Mouse (Mus musculus): ENCODE measurements around the gene Cldn13. TPM values are rescaled to one million over a fixed set of nuclear protein-coding genes. Genes with fewer than 3 reads are reported as not detected.

Cldn13 gene
- total RNA-seq, 2 experiments from 2014 or later: not detected

DNA sequence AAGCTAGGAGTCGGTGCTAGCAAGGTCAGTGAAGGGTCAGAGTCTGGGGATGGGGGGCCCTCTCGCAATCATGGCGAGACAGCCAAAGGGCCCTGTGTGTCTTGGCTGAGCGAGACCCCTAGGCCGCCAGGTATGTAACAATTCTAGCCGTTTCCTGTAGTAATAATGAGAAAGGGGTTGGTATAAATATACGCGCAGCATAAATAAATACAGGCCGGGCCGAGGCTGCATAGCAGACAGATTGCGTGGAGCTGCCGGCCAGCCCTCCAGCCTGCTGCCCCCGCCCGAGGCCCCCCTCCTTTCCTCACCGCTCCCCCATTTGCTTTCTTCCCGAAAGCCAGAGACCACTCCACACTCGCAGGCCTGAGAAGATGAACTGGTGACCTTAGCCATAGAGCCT lies 17.7 kb downstream of the Cldn13 start:
- no peak for ATAC-seq (replicated peaks; ENCODE audit: poor library complexity, severe bottlenecking)

DNA sequence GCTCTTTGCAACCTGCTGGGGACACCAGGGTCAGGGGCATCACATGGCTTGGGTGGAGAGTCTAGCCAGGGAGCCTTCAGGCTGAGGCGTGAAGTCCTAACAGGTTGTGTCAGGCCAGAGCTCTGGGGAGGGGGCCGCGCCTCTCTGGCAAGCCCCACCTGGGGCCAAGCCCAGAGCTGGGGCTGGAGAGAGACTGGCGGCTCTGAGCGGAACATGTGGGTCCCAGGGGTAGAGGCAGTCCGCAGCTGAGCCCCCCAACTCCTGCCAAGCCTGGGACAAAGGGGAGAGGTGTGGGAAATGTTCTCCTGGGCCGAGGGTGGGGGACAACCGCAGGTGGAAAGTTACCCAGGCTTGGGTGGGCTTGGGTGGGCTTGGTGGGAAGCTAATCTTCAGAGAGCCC lies 18.4 kb downstream of the Cldn13 start:
- no peak for ATAC-seq (replicated peaks; ENCODE audit: poor library complexity, severe bottlenecking)

DNA sequence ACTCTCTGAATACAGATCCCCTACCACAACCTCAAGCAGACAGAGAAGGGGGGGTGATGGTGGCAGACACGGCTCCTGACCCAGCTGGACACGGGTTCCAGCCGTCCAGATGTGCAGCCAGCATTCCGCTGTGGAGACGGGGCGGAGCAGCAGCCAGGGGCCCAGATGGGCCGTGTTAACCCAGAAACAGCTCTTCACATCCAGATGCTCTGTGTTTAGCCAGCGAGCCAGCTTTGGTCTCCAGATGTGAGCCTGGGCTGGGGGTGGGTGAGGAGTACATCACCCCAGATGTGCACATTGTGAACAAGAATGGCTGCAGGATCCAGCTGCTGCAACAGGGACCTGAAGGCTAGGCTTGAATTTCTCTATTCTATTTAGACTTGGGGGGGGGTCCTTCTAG lies 20.0 kb downstream of the Cldn13 start:
- ATAC-seq (replicated peaks; ENCODE audit: poor library complexity, severe bottlenecking): no peak

DNA sequence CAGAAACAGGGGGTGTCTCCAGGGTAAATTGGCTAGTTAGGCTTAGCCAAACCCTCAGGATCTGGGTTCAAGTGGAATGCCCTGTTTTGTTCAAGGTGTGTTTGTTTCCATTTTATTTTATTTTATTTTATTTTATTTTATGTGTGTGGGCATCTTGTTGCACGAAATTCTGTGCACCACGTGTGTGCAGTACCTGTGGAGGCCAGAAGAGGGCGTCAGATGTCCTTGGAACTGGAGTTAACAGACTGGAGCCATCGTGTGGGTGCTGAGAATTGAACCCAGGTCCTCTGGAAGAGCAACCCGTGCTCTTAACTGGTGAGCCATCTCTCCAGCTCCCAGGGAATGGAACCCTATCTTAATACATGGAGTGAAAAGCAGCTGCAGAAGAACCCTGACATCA lies 22.6 kb downstream of the Cldn13 start:
- no peak for ATAC-seq (replicated peaks; ENCODE audit: poor library complexity, severe bottlenecking)

DNA sequence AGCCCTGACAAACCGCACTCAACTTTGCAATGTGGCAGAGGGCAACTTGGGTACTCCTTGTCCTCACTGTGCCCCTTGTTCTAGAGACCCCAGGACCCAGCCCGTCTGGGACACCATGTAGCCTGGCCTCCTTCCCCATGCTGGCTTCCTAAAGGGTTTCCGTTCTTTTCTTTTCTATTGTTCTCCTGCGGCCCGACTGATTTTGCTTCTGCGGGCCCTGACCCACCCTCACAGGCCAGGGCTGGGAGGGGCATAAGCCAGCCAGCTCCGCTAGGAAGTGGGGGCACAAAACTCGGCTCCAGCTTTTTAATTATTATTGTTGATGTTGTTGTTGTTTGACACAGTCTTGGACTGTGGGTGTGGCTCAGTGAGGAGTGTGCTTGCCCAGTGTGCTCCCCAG lies 23.8 kb downstream of the Cldn13 start:
- no peak for ATAC-seq (replicated peaks; ENCODE audit: poor library complexity, severe bottlenecking)

DNA sequence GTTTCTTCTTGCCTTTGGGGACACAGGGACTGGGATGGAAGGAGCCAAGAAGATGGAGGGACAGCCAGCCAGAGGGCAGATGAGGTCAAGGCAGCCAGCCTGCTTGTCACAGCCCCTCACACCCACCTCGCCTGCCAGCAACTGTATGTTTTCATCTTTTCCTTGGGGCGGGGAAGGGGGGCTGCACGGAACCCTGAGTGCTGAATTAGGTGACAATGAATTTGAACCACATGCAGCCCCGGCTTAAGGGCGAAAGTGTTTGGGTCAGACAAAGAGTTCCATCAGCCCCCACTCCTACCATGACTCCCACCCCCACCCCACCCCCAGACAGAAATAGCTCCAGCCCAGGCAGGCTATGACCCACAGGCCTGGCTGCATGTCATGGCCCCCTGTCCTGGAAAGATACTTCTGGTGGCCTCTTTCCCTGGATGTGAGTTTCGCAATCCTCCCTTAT lies 24.7 kb downstream of the Cldn13 start:
- ATAC-seq (replicated peaks; ENCODE audit: poor library complexity, severe bottlenecking): no peak

DNA sequence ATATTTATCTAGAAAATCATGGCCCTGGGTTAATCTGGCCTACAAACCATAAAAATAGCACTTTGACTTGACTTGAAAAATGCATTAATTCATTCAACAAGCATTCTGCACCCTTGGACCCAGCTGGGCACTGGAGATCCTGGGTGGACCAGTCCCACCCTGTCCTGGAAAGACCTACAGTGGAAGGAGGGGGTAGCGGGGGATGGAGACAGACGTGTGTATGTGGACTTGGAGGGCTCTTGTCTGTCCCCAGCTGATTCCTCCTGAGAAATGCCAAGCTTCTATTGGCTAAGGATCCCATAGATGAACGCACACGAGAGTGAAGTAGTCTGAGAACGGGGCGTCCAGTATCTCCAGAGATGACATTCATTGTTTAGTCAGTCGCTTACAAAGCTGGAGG lies 26.8 kb downstream of the Cldn13 start:
- no peak for ATAC-seq (replicated peaks; ENCODE audit: poor library complexity, severe bottlenecking)

DNA sequence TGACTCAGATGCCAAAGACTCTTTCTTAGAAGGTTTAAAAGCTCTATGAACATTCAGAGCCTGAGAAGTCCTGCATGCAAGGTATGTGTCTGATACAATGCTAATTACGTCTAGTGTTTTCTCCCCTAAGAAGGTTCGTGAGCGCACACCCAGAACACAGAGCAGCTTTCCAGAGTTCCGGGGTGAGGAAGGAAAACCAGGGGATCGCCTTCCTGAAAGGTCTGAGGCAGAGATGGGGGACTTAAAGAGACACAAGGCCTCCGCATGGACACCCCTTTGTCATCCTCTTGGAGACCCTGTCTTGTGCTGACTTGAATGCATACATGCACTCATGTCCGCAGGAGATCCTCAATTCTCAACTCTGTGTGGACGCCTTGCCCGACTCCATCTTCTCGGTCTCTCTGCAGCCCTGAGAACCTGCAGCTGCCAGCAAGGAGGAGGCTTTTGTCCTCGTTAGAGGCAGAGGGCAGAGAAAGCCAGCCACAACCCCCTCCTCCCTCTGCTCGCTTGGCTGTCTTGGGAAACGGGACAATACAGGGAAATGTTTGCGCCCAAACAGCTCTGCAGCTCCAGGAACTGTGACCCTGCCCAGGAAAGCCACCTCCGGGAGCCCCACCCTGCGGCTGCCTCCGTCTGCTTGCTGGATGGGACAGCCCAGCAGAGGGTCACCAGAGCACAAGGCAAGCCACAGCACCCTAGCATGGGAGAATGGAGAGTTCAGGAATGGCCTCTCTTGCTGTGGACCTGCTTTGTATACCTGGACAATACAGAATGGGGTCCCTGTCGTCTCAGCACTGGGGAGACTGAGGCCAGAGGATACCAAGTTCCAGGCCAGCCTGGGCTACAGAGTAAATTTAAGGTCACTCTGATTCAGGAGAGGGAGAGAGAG lies 27.6 kb downstream of the Cldn13 start:
- ATAC-seq (replicated peaks; ENCODE audit: poor library complexity, severe bottlenecking): no peak

DNA sequence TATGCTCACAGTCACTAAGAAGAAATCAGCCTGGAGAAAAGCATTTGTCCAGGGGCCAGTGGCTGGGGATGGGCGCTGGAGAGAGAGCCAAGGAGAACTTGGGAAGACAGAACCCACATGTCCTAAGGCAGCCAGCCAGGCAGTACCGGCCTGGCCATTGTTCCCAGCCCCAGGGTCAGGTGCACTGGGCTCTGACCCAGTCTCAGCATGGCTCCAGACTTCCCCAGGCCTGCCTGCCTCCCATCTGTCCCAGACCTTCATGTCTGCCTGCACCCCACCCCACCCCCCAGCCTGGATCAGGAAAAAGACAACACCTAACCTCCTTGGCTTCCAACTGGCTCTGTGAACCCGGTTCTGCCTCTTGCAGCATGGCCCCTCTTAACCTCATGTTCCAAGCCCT lies 32.2 kb downstream of the Cldn13 start:
- no peak for ATAC-seq (replicated peaks; ENCODE audit: poor library complexity, severe bottlenecking)

DNA sequence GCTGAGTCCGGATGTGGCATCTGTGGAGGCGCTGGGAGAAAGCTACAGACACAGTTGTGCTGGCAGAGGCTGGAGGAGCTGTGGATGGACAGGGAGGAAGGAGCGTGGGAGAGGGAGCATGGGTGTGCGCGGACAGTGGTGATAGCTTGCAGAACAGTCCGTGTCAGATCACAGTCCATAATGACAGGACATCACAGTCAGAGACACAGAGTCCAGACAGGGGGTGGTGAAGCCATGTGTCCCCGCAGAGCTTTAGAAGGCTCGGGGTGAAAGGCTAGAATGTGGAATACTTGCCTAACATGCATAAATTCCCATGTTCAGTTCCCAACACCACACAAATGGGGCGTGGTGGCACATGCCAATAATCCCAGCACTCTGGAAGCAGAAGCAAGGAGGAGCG lies 38.5 kb downstream of the Cldn13 start:
- no peak for ATAC-seq (replicated peaks; ENCODE audit: poor library complexity, severe bottlenecking)

DNA sequence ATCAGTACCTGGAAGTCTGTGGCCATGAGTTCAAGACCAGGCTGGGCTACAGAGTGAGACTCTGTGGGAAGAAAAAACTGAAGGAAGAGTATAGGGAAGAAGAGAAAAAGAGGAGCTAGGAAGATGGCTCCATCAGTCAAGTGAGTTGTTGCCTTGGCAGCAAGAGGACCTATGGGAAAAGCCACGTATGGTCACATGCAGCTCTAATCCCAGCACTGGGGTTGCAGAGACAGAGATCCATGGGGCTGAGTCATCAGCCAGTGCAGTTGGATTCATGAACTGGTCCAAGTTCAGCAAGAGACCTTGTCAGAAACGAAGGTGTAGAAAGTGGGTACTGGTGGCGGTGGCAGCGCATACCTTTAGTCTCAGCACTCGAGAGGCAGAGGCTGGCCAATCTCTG lies 40.1 kb downstream of the Cldn13 start:
- no peak for ATAC-seq (replicated peaks; ENCODE audit: poor library complexity, severe bottlenecking)

DNA sequence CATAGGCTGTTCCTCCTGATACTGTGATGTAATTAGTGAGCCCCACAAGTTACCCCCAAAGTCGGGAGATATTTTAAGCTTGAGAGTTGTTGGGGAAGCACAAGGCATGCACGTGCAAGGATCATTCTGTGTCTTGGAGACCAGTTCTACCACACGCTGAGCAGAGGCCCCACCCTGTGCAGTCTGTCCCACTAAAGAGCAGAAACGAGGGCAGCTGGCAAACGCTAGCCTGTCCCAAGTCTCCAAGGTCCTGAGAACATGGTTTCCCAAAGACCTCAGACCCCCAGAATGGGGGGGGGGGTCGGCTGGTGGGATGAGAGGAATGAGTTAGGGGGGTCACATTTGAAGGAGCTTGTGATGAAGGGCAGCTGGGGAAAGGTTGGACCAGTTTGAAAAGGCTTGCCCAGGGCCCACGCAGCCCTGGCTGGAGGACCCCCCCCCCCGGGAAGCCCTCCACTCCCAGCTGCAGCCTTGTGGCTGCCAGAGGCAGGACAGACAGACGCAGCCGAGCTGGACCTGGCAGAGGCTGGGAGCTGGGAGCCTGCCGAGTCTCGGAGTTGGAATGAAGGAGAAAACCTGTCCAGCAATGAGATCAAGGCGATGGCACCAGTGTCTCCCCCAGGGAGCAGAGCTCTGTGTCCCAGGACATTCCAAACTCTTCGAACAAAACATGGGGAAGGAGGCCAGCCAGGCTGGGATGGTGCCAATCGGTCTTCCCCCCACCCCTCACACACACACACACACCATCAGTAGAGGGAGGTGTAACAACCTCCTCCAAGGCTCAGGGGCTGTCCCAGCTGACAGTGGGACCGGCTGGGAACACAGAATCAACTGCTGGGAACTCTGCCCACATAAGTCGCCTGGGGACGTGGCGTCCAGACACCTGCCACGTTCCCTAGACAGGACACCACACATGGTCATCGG lies 41.1 kb downstream of the Cldn13 start:
- ATAC-seq (replicated peaks; ENCODE audit: poor library complexity, severe bottlenecking): no peak

DNA sequence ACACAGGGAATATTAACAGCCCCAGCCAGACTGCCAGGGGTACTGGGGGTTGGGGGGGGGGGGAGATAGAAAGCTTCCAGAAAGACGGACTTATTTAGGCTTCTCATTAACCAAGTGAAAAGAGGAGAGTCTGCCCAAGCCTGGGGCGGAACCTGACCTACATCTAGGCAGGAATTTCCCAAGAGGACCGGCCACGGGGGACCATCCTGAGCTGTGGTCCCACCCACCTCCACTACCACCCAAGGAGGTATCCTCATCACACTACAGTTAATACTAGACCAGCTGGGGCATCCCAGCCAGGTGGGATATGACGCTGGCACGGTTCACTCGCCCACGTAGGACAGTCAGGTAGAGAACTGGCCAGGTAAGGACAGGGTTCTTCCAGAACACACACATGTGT lies 42.3 kb downstream of the Cldn13 start:
- ATAC-seq (replicated peaks; ENCODE audit: poor library complexity, severe bottlenecking): no peak

DNA sequence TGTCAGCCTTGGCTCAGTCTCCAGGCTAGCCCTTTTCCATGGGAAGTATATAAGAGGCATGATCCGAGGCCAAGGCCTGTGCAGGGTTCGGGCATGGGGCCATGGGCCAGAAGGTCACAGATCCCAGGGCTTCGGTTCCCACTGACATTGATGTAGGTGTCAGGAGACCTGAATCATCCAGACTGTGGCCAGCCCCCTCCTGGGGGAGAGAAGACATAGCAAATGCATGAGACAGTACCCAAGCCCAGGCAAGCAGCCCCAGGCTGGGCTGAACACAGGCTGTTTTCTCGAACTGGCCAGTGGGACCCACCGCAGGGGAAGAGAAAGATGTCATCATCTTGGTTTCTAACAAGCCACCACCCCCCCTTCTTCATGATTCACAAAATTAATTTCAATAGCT lies 42.7 kb downstream of the Cldn13 start:
- no peak for ATAC-seq (replicated peaks; ENCODE audit: poor library complexity, severe bottlenecking)

DNA sequence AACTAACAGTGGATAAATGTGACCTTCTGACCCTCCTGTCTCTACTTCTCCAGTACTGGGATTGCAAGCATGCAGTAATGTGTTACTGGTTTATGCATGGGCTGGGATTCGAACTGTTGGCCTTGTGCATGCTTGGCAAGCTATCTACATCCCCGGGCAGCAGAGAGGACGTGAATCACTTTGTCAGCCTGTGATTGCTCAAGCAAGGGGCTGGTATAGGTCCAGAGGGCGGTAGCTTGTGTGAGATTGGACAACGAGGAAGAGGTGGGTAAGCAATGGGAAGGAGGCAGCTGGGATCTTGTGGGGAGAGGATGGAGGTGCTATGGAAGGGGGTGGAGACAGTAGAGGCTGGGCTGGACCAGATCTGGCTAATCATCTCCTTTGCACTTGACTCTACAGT lies 46.8 kb downstream of the Cldn13 start:
- no peak for ATAC-seq (replicated peaks; ENCODE audit: poor library complexity, severe bottlenecking)

DNA sequence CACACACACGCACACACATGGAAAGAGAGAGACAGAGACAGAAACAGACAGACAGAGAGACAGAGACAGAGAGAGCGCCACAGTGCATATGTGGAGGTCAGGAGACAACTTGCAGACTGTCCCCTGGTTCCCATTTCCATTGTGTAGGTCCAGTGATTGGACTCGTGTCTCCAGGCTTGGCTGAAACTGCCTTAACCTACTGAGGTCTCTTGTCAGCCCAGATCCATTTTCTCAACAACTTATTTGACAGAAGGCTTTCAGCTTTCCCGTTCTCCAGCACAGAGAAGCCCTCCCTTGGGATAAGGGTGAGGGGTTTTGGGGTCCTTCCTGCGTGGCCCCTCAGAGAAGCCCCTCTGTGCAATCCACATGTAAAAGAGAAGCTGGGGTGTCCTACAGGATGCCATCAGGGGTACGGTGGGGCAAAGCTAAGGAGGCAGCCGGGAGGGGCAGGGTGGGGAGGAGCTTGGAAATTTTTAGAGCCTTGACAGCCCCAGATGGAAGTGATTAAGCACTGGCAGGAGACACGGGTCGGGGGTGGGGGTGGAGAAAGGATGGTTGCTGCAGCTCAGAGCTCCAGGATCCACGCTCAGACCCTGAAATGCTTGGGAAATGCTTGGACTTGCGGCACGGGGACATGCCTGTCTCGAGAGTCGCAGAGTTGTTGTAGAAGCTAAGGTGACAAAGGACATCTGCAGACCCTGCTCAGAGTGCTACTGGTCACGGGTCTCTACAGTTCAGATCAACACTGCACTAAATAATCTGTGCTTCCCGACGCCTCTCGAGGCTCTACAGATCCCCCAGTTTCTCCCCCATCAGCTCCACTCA lies 47.8 kb downstream of the Cldn13 start:
- no peak for ATAC-seq (replicated peaks; ENCODE audit: poor library complexity, severe bottlenecking)

DNA sequence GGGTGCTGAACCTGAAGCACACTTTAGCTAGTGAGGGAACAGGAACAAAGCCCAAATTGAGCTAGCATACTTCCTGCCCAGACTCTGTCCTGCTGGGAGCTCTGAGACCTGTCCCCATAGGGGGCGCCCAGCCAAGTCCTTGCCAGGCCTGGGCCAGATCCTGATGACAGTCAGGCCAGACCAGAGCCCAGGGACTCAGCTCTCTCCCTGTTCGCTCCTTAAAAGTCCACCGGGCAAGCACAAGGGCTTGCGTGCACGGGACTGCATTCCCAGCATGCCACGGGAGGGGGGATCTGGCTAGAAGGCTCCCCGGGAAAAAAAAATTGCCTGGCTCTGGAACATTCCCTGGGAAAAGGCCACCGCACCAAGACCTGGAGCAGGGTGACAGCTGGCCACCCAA lies 50.2 kb downstream of the Cldn13 start:
- no peak for ATAC-seq (replicated peaks; ENCODE audit: poor library complexity, severe bottlenecking)

All from granulocyte monocyte progenitor cell, adult 5-6 weeks (primary cell).